Mouse (Mus musculus): Measurements from ENCODE around the gene C2cd5.
"Not testable (repeated sequence)": the region's sequence is repeated elsewhere in the genome, so short reads cannot be mapped to it uniquely, and the experiment has no call there.

C2cd5 gene

GRCm38 (mm10) chr6:143099681-143100382 lies at the start of gene C2cd5:
TSS of gene C2cd5 (minus strand) at chr6:143100141.
- DNase-seq, result peak; percentile 98

GRCm38 (mm10) chr6:143148868-143149267 lies 48.9 kb upstream of the C2cd5 start:
- DNase-seq, result no peak

- DNase-seq, result no peak
Measured at GRCm38 (mm10) chr6:143146756-143147155, 46.8 kb upstream of the C2cd5 start.

- no peak for DNase-seq
Measured at GRCm38 (mm10) chr6:143145051-143145450, 45.1 kb upstream of the C2cd5 start.

GRCm38 (mm10) chr6:143144556-143144955 lies 44.6 kb upstream of the C2cd5 start:
- no peak for DNase-seq

GRCm38 (mm10) chr6:143143775-143144273 lies 43.9 kb upstream of the C2cd5 start:
- peak; percentile 43 for DNase-seq

GRCm38 (mm10) chr6:143143321-143143720 lies 43.4 kb upstream of the C2cd5 start:
- no peak for DNase-seq

GRCm38 (mm10) chr6:143142861-143143260 lies 42.9 kb upstream of the C2cd5 start:
- DNase-seq, result no peak

GRCm38 (mm10) chr6:143141624-143142592 lies 42.0 kb upstream of the C2cd5 start:
- not testable (repeated sequence) for DNase-seq

- DNase-seq, result no peak
Measured at GRCm38 (mm10) chr6:143140884-143141283, 40.9 kb upstream of the C2cd5 start.

- no peak for DNase-seq
Measured at GRCm38 (mm10) chr6:143139417-143139816, 39.5 kb upstream of the C2cd5 start.

- no peak for DNase-seq
Measured at GRCm38 (mm10) chr6:143137341-143137740, 37.4 kb upstream of the C2cd5 start.

- no peak for DNase-seq
Measured at GRCm38 (mm10) chr6:143136688-143137087, 36.7 kb upstream of the C2cd5 start.

- no peak for DNase-seq
Measured at GRCm38 (mm10) chr6:143135097-143135496, 35.2 kb upstream of the C2cd5 start.

- DNase-seq, result no peak
Measured at GRCm38 (mm10) chr6:143133150-143133549, 33.2 kb upstream of the C2cd5 start.

GRCm38 (mm10) chr6:143131895-143132652 lies 32.1 kb upstream of the C2cd5 start:
- DNase-seq, result no peak

- no peak for DNase-seq
Measured at GRCm38 (mm10) chr6:143130411-143130810, 30.5 kb upstream of the C2cd5 start.

GRCm38 (mm10) chr6:143129952-143130351 lies 30.0 kb upstream of the C2cd5 start:
- no peak for DNase-seq

GRCm38 (mm10) chr6:143129466-143129865 lies 29.5 kb upstream of the C2cd5 start:
- no peak for DNase-seq

- no peak for DNase-seq
Measured at GRCm38 (mm10) chr6:143125721-143126120, 25.8 kb upstream of the C2cd5 start.

GRCm38 (mm10) chr6:143119325-143119724 lies 19.4 kb upstream of the C2cd5 start:
- no peak for DNase-seq

- DNase-seq, result no peak
Measured at GRCm38 (mm10) chr6:143116779-143117178, 16.8 kb upstream of the C2cd5 start.

- DNase-seq, result no peak
Measured at GRCm38 (mm10) chr6:143115505-143115904, 15.6 kb upstream of the C2cd5 start.
